Mouse (Mus musculus) heart, embryonic 10.5 days (tissue): ENCODE results near the gene C1qbp. TPM values are rescaled to one million over a fixed set of nuclear protein-coding genes. Genes with fewer than 3 reads are reported as not detected.

Experiments used
- DNase-seq: peaks from one replicate; pipeline ENCODE4 v3.0.0-alpha.2; 2017; ENCODE audit warnings: low spot score
- H3K27ac ChIP-seq: fragments of 300-500 bp; sonication (generic); 2 replicates; pipeline ENCODE4 v1.5.1; 2016; ENCODE audit warnings: mild to moderate bottlenecking
- H3K27me3 ChIP-seq: fragments of 300-500 bp; sonication (generic); 2 replicates; pipeline ENCODE4 v1.6.1; 2016; ENCODE audit warnings: mild to moderate bottlenecking; ENCODE audit not compliant: poor library complexity, insufficient read depth, severe bottlenecking
- H3K36me3 ChIP-seq: fragments of 300-500 bp; sonication (generic); 2 replicates; pipeline ENCODE4 v1.6.1; 2016; ENCODE audit warnings: mild to moderate bottlenecking, moderate library complexity
- H3K4me1 ChIP-seq: fragments of 300-500 bp; sonication (generic); 2 replicates; pipeline ENCODE4 v1.6.1; 2016; ENCODE audit warnings: mild to moderate bottlenecking
- H3K4me3 ChIP-seq: fragments of 300-500 bp; sonication (generic); 2 replicates; pipeline ENCODE4 v1.5.1; 2016; ENCODE audit warnings: mild to moderate bottlenecking, moderate library complexity
- H3K9me3 ChIP-seq: fragments of 300-500 bp; sonication (generic); 2 replicates; pipeline ENCODE4 v1.6.1; 2016; ENCODE audit warnings: mild to moderate bottlenecking, moderate library complexity
- WGBS: fragments of 180-500 bp; shearing (Covaris S2); methylation state at CpG from one replicate; pipeline ENCODE4 v1.1.7; 2016; 5-methylcytosine and 5-hydroxymethylcytosine counted together
- polyA plus RNA-seq: library from polyadenylated mRNA; unstranded; fragments of >200 nt; fragmentation: Nextera tagmentation; extraction: Ambion mirVana; gene quantifications from 2 replicates; pipeline ENCODE4 v1.2.1, GENCODE M21; 2016

Gene C1qbp
- polyA plus RNA-seq, 1 experiment from 2014 or later: 388 TPM

- H3K4me1 ChIP-seq: peaks cover 15% of the 10 kb centered on the region
- WGBS: under 1% methylated on average over 35 of the region's 35 CpGs
- peak; percentile 99 for DNase-seq
- H3K4me3 ChIP-seq: peak within 1 kb of the TSS; percentile 86
- H3K27ac ChIP-seq: peak within 1 kb of the TSS; percentile 82
- no peaks in the 10 kb centered on the region for H3K9me3 ChIP-seq
- peaks cover 32% of the 10 kb centered on the region for H3K36me3 ChIP-seq
- no peaks in the 10 kb centered on the region for H3K27me3 ChIP-seq
These were observed 21.5 kb upstream of the C1qbp start, which contains the start of gene Dhx33 for GRCm38 (mm10) chr11:71004316-71004773. Gene Dhx33 (minus strand): TSS chr11:71004437.

GRCm38 (mm10) chr11:71003611-71004315, 20.9 kb upstream of the C1qbp start:
- Histone ChIP-seq H3K4me1 (peaks cover 15% of the 10 kb centered on the region), H3K27ac (peak overlapping the region; percentile 82), H3K36me3 (peaks cover 32% of the 10 kb centered on the region), H3K4me3 (peak overlapping the region; percentile 86), H3K27me3 (no peaks in the 10 kb centered on the region), H3K9me3 (no peaks in the 10 kb centered on the region)
- under 1% methylated on average over 49 of the region's 49 CpGs for WGBS
- no peak for DNase-seq

GRCm38 (mm10) chr11:71001167-71001566, 18.3 kb upstream of the C1qbp start:
- Histone ChIP-seq H3K4me1 (peaks cover 15% of the 10 kb centered on the region), H3K4me3 (no peak overlapping the region), H3K27me3 (no peaks in the 10 kb centered on the region), H3K9me3 (no peaks in the 10 kb centered on the region), H3K27ac (no peak overlapping the region), H3K36me3 (peaks cover 45% of the 10 kb centered on the region)
- WGBS: 85% methylated on average over 4 of the region's 4 CpGs
- DNase-seq: no peak

GRCm38 (mm10) chr11:70982030-70982429, 796 bp downstream of the C1qbp start:
- peak overlapping the region; percentile 96 for H3K27ac ChIP-seq

GRCm38 (mm10) chr11:70980751-70981510, 1.9 kb downstream of the C1qbp start:
- Histone ChIP-seq H3K27me3 (no peaks in the 10 kb centered on the region), H3K9me3 (no peaks in the 10 kb centered on the region), H3K4me1 (peaks cover 12% of the 10 kb centered on the region; the same call in 1 of the 2 replicates), H3K4me3 (peak overlapping the region; percentile 98), H3K27ac (no peak overlapping the region), H3K36me3 (peaks cover 72% of the 10 kb centered on the region)
- no peak for DNase-seq
- WGBS: 87% methylated on average over 14 of the region's 14 CpGs

More at GRCm38 (mm10) chr11:70982030-70982429, 796 bp downstream of the C1qbp start:
- 8% methylated on average over 12 of the region's 12 CpGs for WGBS
- Histone ChIP-seq H3K9me3 (no peaks in the 10 kb centered on the region), H3K36me3 (peaks cover 72% of the 10 kb centered on the region), H3K4me3 (peak overlapping the region; percentile 98), H3K4me1 (peaks cover 12% of the 10 kb centered on the region; the same call in 1 of the 2 replicates), H3K27me3 (no peaks in the 10 kb centered on the region)
- no peak for DNase-seq

GRCm38 (mm10) chr11:70980232-70980631, 2.6 kb downstream of the C1qbp start:
- DNase-seq: no peak
- Histone ChIP-seq H3K9me3 (no peaks in the 10 kb centered on the region), H3K4me3 (no peak overlapping the region), H3K36me3 (peaks cover 72% of the 10 kb centered on the region), H3K4me1 (peaks cover 12% of the 10 kb centered on the region; the same call in 1 of the 2 replicates), H3K27me3 (no peaks in the 10 kb centered on the region), H3K27ac (no peak overlapping the region)
- WGBS: 88% methylated on average over 6 of the region's 6 CpGs

- peaks cover 12% of the 10 kb centered on the region; the same call in 1 of the 2 replicates for H3K4me1 ChIP-seq
- H3K9me3 ChIP-seq: no peaks in the 10 kb centered on the region
- no peak for DNase-seq
- H3K27me3 ChIP-seq: no peaks in the 10 kb centered on the region
- no peak overlapping the region for H3K27ac ChIP-seq
- H3K4me3 ChIP-seq: no peak overlapping the region
- H3K36me3 ChIP-seq: peaks cover 88% of the 10 kb centered on the region
- WGBS: 86% methylated on average over 6 of the region's 6 CpGs
These were observed 5.5 kb downstream of the C1qbp start for GRCm38 (mm10) chr11:70977293-70977692.

GRCm38 (mm10) chr11:70975193-70975592, 7.6 kb downstream of the C1qbp start:
- Histone ChIP-seq H3K4me1 (peaks cover 6% of the 10 kb centered on the region; the same call in 1 of the 2 replicates), H3K27me3 (no peaks in the 10 kb centered on the region), H3K36me3 (peaks cover 81% of the 10 kb centered on the region), H3K27ac (no peak overlapping the region), H3K9me3 (no peaks in the 10 kb centered on the region), H3K4me3 (no peak overlapping the region)
- no peak for DNase-seq
- WGBS: 75% methylated on average over 2 of the region's 2 CpGs

- H3K9me3 ChIP-seq: no peaks in the 10 kb centered on the region
- no peaks in the 10 kb centered on the region for H3K27me3 ChIP-seq
- peaks cover 69% of the 10 kb centered on the region for H3K36me3 ChIP-seq
- H3K4me1 ChIP-seq: peaks cover 6% of the 10 kb centered on the region; the same call in 1 of the 2 replicates
- no peak overlapping the region for H3K27ac ChIP-seq
- no peak for DNase-seq
- 78% methylated on average over 4 of the region's 4 CpGs for WGBS
- no peak overlapping the region for H3K4me3 ChIP-seq
These were observed 8.9 kb downstream of the C1qbp start for GRCm38 (mm10) chr11:70973947-70974346.

- DNase-seq: no peak
- Histone ChIP-seq H3K9me3 (no peaks in the 10 kb centered on the region), H3K36me3 (peaks cover 59% of the 10 kb centered on the region)
These were observed 10.2 kb downstream of the C1qbp start for GRCm38 (mm10) chr11:70972586-70972985.

GRCm38 (mm10) chr11:70970560-70971540, 12.0 kb downstream of the C1qbp start:
- H3K9me3 ChIP-seq: no peaks in the 10 kb centered on the region
- no peak for DNase-seq
- peaks cover 54% of the 10 kb centered on the region for H3K36me3 ChIP-seq
- no peaks in the 10 kb centered on the region for H3K27me3 ChIP-seq
- peak overlapping the region; percentile 87 for H3K4me3 ChIP-seq
- 16% methylated on average over 24 of the region's 24 CpGs for WGBS
- H3K4me1 ChIP-seq: peaks cover 14% of the 10 kb centered on the region
- H3K27ac ChIP-seq: peak overlapping the region; percentile 95

More at GRCm38 (mm10) chr11:70972586-70972985, 10.2 kb downstream of the C1qbp start:
- 71% methylated on average over 1 of the region's 1 CpGs for WGBS
- Histone ChIP-seq H3K4me1 (peaks cover 14% of the 10 kb centered on the region), H3K27me3 (no peaks in the 10 kb centered on the region), H3K4me3 (no peak overlapping the region), H3K27ac (no peak overlapping the region)
